Mouse (Mus musculus) cerebellum, adult (tissue): ENCODE measurements around the gene Osbpl3.
A peak's percentile ranks its signal among the peaks of the same experiment; 100 is the strongest.

Experiments used
- ATAC-seq: cut with Nextera tagmentation; 2 replicates; pipeline ENCODE4 v1.9.2; 2017; ENCODE audit warnings: mild to moderate bottlenecking, moderate library complexity, mixed read lengths; ENCODE audit not compliant: insufficient number of reproducible peaks, low FRiP score, low TSS enrichment

Osbpl3 gene

GRCm38 (mm10) chr6:50340226-50340906 is 115.6 kb downstream of the Osbpl3 start:
- no peak for ATAC-seq

- no peak for ATAC-seq
Measured at GRCm38 (mm10) chr6:50337431-50337830, 118.6 kb downstream of the Osbpl3 start.

- ATAC-seq = no peak
Measured at GRCm38 (mm10) chr6:50336376-50336775, 119.6 kb downstream of the Osbpl3 start.

- ATAC-seq = no peak
Measured at GRCm38 (mm10) chr6:50334846-50335821, 120.9 kb downstream of the Osbpl3 start.

- ATAC-seq = no peak
Measured at GRCm38 (mm10) chr6:50333346-50333745, 122.7 kb downstream of the Osbpl3 start.

- no peak for ATAC-seq
Measured at GRCm38 (mm10) chr6:50331477-50331876, 124.5 kb downstream of the Osbpl3 start.

- ATAC-seq = no peak
Measured at GRCm38 (mm10) chr6:50329380-50329779, 126.6 kb downstream of the Osbpl3 start.

- no peak for ATAC-seq
Measured at GRCm38 (mm10) chr6:50328901-50329300, 127.1 kb downstream of the Osbpl3 start.

- ATAC-seq = no peak
Measured at GRCm38 (mm10) chr6:50326192-50326591, 129.8 kb downstream of the Osbpl3 start.

- ATAC-seq = no peak
Measured at GRCm38 (mm10) chr6:50325485-50325884, 130.5 kb downstream of the Osbpl3 start.

- ATAC-seq = no peak
Measured at GRCm38 (mm10) chr6:50322631-50323030, 133.4 kb downstream of the Osbpl3 start.

GRCm38 (mm10) chr6:50321739-50322138 is 134.3 kb downstream of the Osbpl3 start:
- ATAC-seq = no peak

GRCm38 (mm10) chr6:50318590-50319172 is 137.3 kb downstream of the Osbpl3 start:
- ATAC-seq = no peak

GRCm38 (mm10) chr6:50318150-50318549 is 137.9 kb downstream of the Osbpl3 start:
- no peak for ATAC-seq

- no peak for ATAC-seq
Measured at GRCm38 (mm10) chr6:50316795-50317505, 139.1 kb downstream of the Osbpl3 start.

- ATAC-seq = no peak
Measured at GRCm38 (mm10) chr6:50314406-50315071, 141.5 kb downstream of the Osbpl3 start.

- peak; percentile 93 for ATAC-seq
Measured at GRCm38 (mm10) chr6:50312647-50313046, 143.4 kb downstream of the Osbpl3 start.

- ATAC-seq = no peak
Measured at GRCm38 (mm10) chr6:50309019-50309418, 147.0 kb downstream of the Osbpl3 start.

- no peak for ATAC-seq
Measured at GRCm38 (mm10) chr6:50306625-50307024, 149.4 kb downstream of the Osbpl3 start.

- ATAC-seq = no peak
Measured at GRCm38 (mm10) chr6:50304949-50305491, 151.0 kb downstream of the Osbpl3 start.
